Mouse (Mus musculus) CH12.LX (cell line): ENCODE measurements around the gene Glra2. TPM values are rescaled to one million over a fixed set of nuclear protein-coding genes. Genes with fewer than 3 reads are reported as not detected.
A peak's percentile ranks its signal among the peaks of the same experiment; 100 is the strongest.

Experiments
- DNase-seq: peaks from one replicate; pipeline ENCODE4 v3.0.0-alpha.2; 2013; ENCODE audit errors: extremely low read depth
- H3K27ac ChIP-seq: 2 replicates; pipeline ENCODE4 v1.5.1; 2012; ENCODE audit warnings: low read depth, mild to moderate bottlenecking, control low read depth, moderate library complexity; ENCODE audit not compliant: insufficient read depth
- H3K27me3 ChIP-seq: replicated peaks from 2 replicates; pipeline ENCODE3; 2012; ENCODE audit warnings: inconsistent platforms
- H3K36me3 ChIP-seq, 2 experiments: replicated peaks in 1 of 2; 2 replicates each; pipeline versions ENCODE3 to v1.6.1; 2012; ENCODE audit warnings: inconsistent platforms in 1 of 2, low read length in 1 of 2, mild to moderate bottlenecking in 1 of 2, mixed read lengths in 1 of 2, moderate library complexity in 1 of 2; ENCODE audit not compliant: control insufficient read depth in 1 of 2, insufficient read depth in 1 of 2
- H3K4me1 ChIP-seq, 2 experiments: 2 replicates each; pipeline ENCODE4 v1.6.1; 2012; ENCODE audit warnings: inconsistent platforms in 1 of 2, moderate library complexity in 1 of 2; ENCODE audit not compliant: insufficient read depth in 2 of 2, control insufficient read depth in 1 of 2
- H3K4me2 ChIP-seq: 2 replicates; pipeline ENCODE4 v1.6.1; 2012; ENCODE audit warnings: low read depth, mild to moderate bottlenecking, control low read depth; ENCODE audit not compliant: poor library complexity, insufficient read depth, severe bottlenecking
- H3K4me3 ChIP-seq, 3 experiments: fragments of 150-350 bp in 1 of 3; sonication (generic) in 1 of 3; replicated peaks in 1 of 3; 2 replicates each; pipeline versions ENCODE3 to v1.5.1; 2011 to 2012; ENCODE audit warnings: low read depth in 2 of 3, low read length in 2 of 3, mild to moderate bottlenecking in 2 of 3, moderate library complexity in 2 of 3, control low read depth in 1 of 3, improper control_type of control experiment in 1 of 3, inconsistent platforms in 1 of 3, mixed read lengths in 1 of 3; ENCODE audit not compliant: poor library complexity in 1 of 3
- H3K79me2 ChIP-seq: replicated peaks from 2 replicates; pipeline ENCODE4 v1.6.1; 2012; ENCODE audit warnings: mild to moderate bottlenecking, moderate library complexity; ENCODE audit not compliant: control insufficient read depth, poor library complexity, insufficient read depth, severe bottlenecking; ENCODE audit errors: extremely low read depth
- H3K9ac ChIP-seq: 2 replicates; pipeline ENCODE4 v1.6.1; 2012; ENCODE audit warnings: low read depth, mild to moderate bottlenecking, control low read depth, moderate library complexity; ENCODE audit not compliant: insufficient read depth
- H3K9me3 ChIP-seq: replicated peaks from 2 replicates; pipeline ENCODE3; 2012; ENCODE audit warnings: low read length, inconsistent platforms, mixed read lengths
- CHD1 ChIP-seq: IDR thresholded peaks from 2 replicates; pipeline ENCODE4 v1.6.1; 2012; ENCODE audit warnings: low read depth, low read length, improper control_type of control experiment, inconsistent platforms
- CHD2 ChIP-seq: IDR thresholded peaks from 2 replicates; pipeline ENCODE4 v1.6.1; 2011; ENCODE audit warnings: low read length, improper control_type of control experiment
- CTCF ChIP-seq, 2 experiments: IDR thresholded peaks in 1 of 2; conservative IDR thresholded peaks in 1 of 2; 2 replicates each; pipeline ENCODE4 v1.5.1; 2011 to 2012; ENCODE audit warnings: low read depth in 2 of 2, low read length in 2 of 2, improper control_type of control experiment in 1 of 2, inconsistent platforms in 1 of 2, mild to moderate bottlenecking in 1 of 2, moderate library complexity in 1 of 2
- ELF1 ChIP-seq: IDR thresholded peaks from 2 replicates; pipeline ENCODE4 v1.6.1; 2014; ENCODE audit warnings: low read depth, mild to moderate bottlenecking, inconsistent platforms, low read length, improper control_type of control experiment
- EP300 ChIP-seq: IDR thresholded peaks from 2 replicates; pipeline ENCODE4 v1.6.1; 2011; ENCODE audit warnings: low read length, improper control_type of control experiment
- GABPA ChIP-seq: IDR thresholded peaks from 2 replicates; pipeline ENCODE4 v1.6.1; 2012; ENCODE audit warnings: low read depth, low read length, improper control_type of control experiment, inconsistent platforms; ENCODE audit not compliant: insufficient replicate concordance
- HCFC1 ChIP-seq: IDR thresholded peaks from 2 replicates; pipeline ENCODE4 v1.6.1; 2012; ENCODE audit warnings: low read depth, mild to moderate bottlenecking, inconsistent platforms, low read length, improper control_type of control experiment
- JUN ChIP-seq: IDR thresholded peaks from 2 replicates; pipeline ENCODE4 v1.6.1; 2011; ENCODE audit warnings: low read depth, mild to moderate bottlenecking, low read length, improper control_type of control experiment, moderate library complexity; ENCODE audit not compliant: insufficient read depth
- KAT2A ChIP-seq: IDR thresholded peaks from 2 replicates; pipeline ENCODE4 v1.6.1; 2012; ENCODE audit warnings: low read length, improper control_type of control experiment, inconsistent platforms; ENCODE audit not compliant: insufficient replicate concordance
- MAZ ChIP-seq: IDR thresholded peaks from 2 replicates; pipeline ENCODE4 v1.6.1; 2012; ENCODE audit warnings: low read depth, mild to moderate bottlenecking, inconsistent platforms, low read length, improper control_type of control experiment, moderate library complexity
- MEF2A ChIP-seq: IDR thresholded peaks from 2 replicates; pipeline ENCODE4 v1.6.1; 2014; ENCODE audit warnings: low read depth, mild to moderate bottlenecking, inconsistent platforms, low read length, improper control_type of control experiment, borderline replicate concordance
- MYC ChIP-seq: IDR thresholded peaks from 2 replicates; pipeline ENCODE4 v1.6.1; 2011; ENCODE audit warnings: low read depth, mild to moderate bottlenecking, improper control_type of control experiment, low read length
- NELFE ChIP-seq: IDR thresholded peaks from 2 replicates; pipeline ENCODE4 v1.6.1; 2011; ENCODE audit warnings: low read depth, low read length, improper control_type of control experiment
- PAX5 ChIP-seq: IDR thresholded peaks from 2 replicates; pipeline ENCODE4 v1.6.1; 2012; ENCODE audit warnings: low read length, inconsistent platforms, mixed read lengths
- POLR2AphosphoS2 ChIP-seq: IDR thresholded peaks from 2 replicates; pipeline ENCODE4 v1.6.1; 2011; ENCODE audit warnings: low read depth, low read length, improper control_type of control experiment
- SMC3 ChIP-seq: IDR thresholded peaks from 2 replicates; pipeline ENCODE4 v1.6.1; 2011; ENCODE audit warnings: low read depth, low read length, improper control_type of control experiment
- TCF12 ChIP-seq: IDR thresholded peaks from 2 replicates; pipeline ENCODE4 v1.6.1; 2014; ENCODE audit warnings: low read depth, mild to moderate bottlenecking, inconsistent platforms, low read length, improper control_type of control experiment
- UBTF ChIP-seq: IDR thresholded peaks from 2 replicates; pipeline ENCODE4 v1.6.1; 2012; ENCODE audit warnings: low read depth, mild to moderate bottlenecking, inconsistent platforms, low read length, improper control_type of control experiment, moderate library complexity
- ZC3H11A ChIP-seq: IDR thresholded peaks from 2 replicates; pipeline ENCODE4 v1.6.1; 2012; ENCODE audit warnings: low read depth, mild to moderate bottlenecking, inconsistent platforms, low read length, improper control_type of control experiment
- ZKSCAN1 ChIP-seq: IDR thresholded peaks from 2 replicates; pipeline ENCODE4 v1.6.1; 2012; ENCODE audit warnings: low read depth, inconsistent platforms, low read length, improper control_type of control experiment, borderline replicate concordance
- ZMIZ1 ChIP-seq: IDR thresholded peaks from 2 replicates; pipeline ENCODE4 v1.6.1; 2012; ENCODE audit warnings: low read depth, mild to moderate bottlenecking, inconsistent platforms, low read length, improper control_type of control experiment
- dilution Hi-C: fragments of 300-500 bp; cut with MboI; formaldehyde crosslinking; loops from 2 replicates; pipeline ENCODE4 v1.14.3; 2020; ENCODE audit warnings: low sequenced_read_pairs; ENCODE audit not compliant: extremely low pct_unique_long_range_greater_than_20kb, extremely low pct_ligation_motif_present
- in situ Hi-C: fragments of 300-500 bp; cut with MboI; formaldehyde crosslinking; loops from 3 replicates; pipeline ENCODE4 v1.14.3; 2019; ENCODE audit warnings: low sequenced_read_pairs, low pct_ligation_motif_present, low pct_unique_long_range_greater_than_20kb, mixed read lengths
- polyA plus RNA-seq: library from polyadenylated mRNA; unstranded; fragments of >175 nt; gene quantifications from 2 replicates; pipeline ENCODE4 v1.2.1, GENCODE M21; 2012; ENCODE audit warnings: low read depth; ENCODE audit not compliant: insufficient read length
- total RNA-seq, 2 experiments: library from RNA; depleted of rRNA; stranded (reverse); fragments of 300-350 nt in 1 of 2; fragments of >200 nt in 1 of 2; gene quantifications; 2 replicates each; pipeline ENCODE4 v1.2.3; 2012 to 2014

Glra2 gene
- total and polyA plus RNA-seq, 3 experiments, result not detected

- in situ Hi-C loops, result no loop called here
Measured at GRCm38 (mm10) chrX:165344611-165345010, 17.4 kb upstream of the Glra2 start.

GRCm38 (mm10) chrX:165327699-165328333, 623 bp upstream of the Glra2 start:
- TF ChIP-seq CTCF (conservative IDR thresholded peaks at IDR 0.05 in 1 of 2, IDR thresholded peaks at IDR 0.05 in 1 of 2; ENCODE audit: low read depth in 2 of 2, low read length in 2 of 2), result peak in 1 of 2 experiments; percentile 7; a peak in 1 of 4 replicates
- no peak for TF ChIP-seq CHD2
- no peak for TF ChIP-seq MYC
- no peak for TF ChIP-seq MAZ
- Histone ChIP-seq H3K27ac (no peak overlapping the region), H3K4me2 (no peak overlapping the region), H3K4me1 (no peaks in the 10 kb centered on the region), H3K27me3 (no peaks in the 10 kb centered on the region), H3K36me3 (no peaks in the 10 kb centered on the region), H3K9ac (no peak overlapping the region), H3K79me2 (no peaks in the 10 kb centered on the region), H3K9me3 (no peaks in the 10 kb centered on the region), H3K4me3 (no peak overlapping the region)
- in situ Hi-C loops (no loop called here), dilution Hi-C loops (no loop called here)
- peak; percentile 21 for DNase-seq

More at GRCm38 (mm10) chrX:165344611-165345010, 17.4 kb upstream of the Glra2 start:
- dilution Hi-C loops, result no loop called here
- Histone ChIP-seq H3K79me2 (no peaks in the 10 kb centered on the region), H3K4me2 (no peak overlapping the region), H3K9me3 (no peaks in the 10 kb centered on the region), H3K4me3 (no peak overlapping the region), H3K9ac (no peak overlapping the region), H3K27ac (no peak overlapping the region), H3K4me1 (no peaks in the 10 kb centered on the region), H3K36me3 (no peaks in the 10 kb centered on the region), H3K27me3 (no peaks in the 10 kb centered on the region)
- no peak for DNase-seq
- no peak for TF ChIP-seq NELFE
- no peak for TF ChIP-seq CHD1
- TF ChIP-seq SMC3, result no peak
- no peak for TF ChIP-seq ZMIZ1
- TF ChIP-seq EP300, result no peak
- no peak for TF ChIP-seq HCFC1
- no peak for TF ChIP-seq POLR2AphosphoS2
- TF ChIP-seq GABPA, result no peak
- TF ChIP-seq MYC, result no peak
- TF ChIP-seq MAZ, result no peak
- no peak for TF ChIP-seq ZC3H11A
- no peak for TF ChIP-seq CHD2
- no peak for TF ChIP-seq PAX5
- TF ChIP-seq ELF1, result no peak
- no peak for TF ChIP-seq UBTF
- no peak for TF ChIP-seq TCF12
- TF ChIP-seq ZKSCAN1, result no peak
- TF ChIP-seq MEF2A, result no peak
- no peak for TF ChIP-seq KAT2A
- no peak for TF ChIP-seq JUN
- TF ChIP-seq, all 38 proteins: peak for 0
